Mouse (Mus musculus) ES-Bruce4 (cell line): ENCODE data around the gene Tmem50b.

Source experiments
- CTCF ChIP-seq: IDR thresholded peaks from one replicate; pipeline ENCODE4 v1.8.1; 2011; ENCODE audit warnings: low read depth, low read length
- EP300 ChIP-seq: IDR thresholded peaks from 2 replicates; pipeline ENCODE4 v1.6.1; 2011; ENCODE audit warnings: low read depth, low read length; ENCODE audit not compliant: insufficient read depth
- POLR2A ChIP-seq: IDR thresholded peaks from one replicate; pipeline ENCODE4 v1.8.1; 2011; ENCODE audit warnings: low read length; ENCODE audit not compliant: insufficient read depth

DNA sequence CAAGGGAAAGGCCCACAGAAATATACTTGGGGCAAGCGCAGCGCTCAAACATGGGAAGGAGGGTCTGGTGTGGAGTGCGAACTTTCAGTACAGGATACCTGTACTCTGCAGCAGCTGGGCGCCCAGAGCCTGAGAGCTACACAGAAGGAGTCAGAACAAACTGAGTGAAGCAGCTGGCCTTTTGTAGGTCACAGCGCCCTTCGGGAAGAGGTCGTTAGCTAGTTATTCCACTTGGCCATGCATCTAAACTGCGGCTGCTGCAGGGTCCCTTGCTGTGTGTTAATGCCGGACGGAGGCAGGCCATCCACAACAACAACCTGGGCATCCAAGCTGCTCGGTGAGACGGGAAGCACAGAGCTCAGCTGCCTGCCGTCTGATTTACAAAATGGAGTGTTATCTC, 22.4 kb downstream of the Tmem50b start:
- TF ChIP-seq CTCF (no peak), POLR2A (no peak), EP300 (no peak)
